Mouse (Mus musculus): ENCODE data around the gene Rasa1. TPM values are rescaled to one million over a fixed set of nuclear protein-coding genes. Genes with fewer than 3 reads are reported as not detected.

Gene Rasa1
- total RNA-seq, 2 experiments from 2014 or later: 41.9 to 48.9 TPM

Other genes starting within 250 kb of the Rasa1 start
- 10 to 100 TPM; 38.7 to 40.2 TPM for gene Ccnh, start 99.7 kb downstream of the Rasa1 start, total RNA-seq (2021)

Data from adrenal gland, postnatal 10 days (tissue).